Mouse (Mus musculus) urinary bladder, adult 18-20 months (tissue): ENCODE measurements around the gene Catsper4.

Source experiments
- DNase-seq, 2 experiments: peaks; one replicate each; pipeline ENCODE4 v3.0.0; 2022; ENCODE audit warnings: low spot score in 2 of 2, mixed read lengths in 2 of 2

Catsper4 gene

DNA sequence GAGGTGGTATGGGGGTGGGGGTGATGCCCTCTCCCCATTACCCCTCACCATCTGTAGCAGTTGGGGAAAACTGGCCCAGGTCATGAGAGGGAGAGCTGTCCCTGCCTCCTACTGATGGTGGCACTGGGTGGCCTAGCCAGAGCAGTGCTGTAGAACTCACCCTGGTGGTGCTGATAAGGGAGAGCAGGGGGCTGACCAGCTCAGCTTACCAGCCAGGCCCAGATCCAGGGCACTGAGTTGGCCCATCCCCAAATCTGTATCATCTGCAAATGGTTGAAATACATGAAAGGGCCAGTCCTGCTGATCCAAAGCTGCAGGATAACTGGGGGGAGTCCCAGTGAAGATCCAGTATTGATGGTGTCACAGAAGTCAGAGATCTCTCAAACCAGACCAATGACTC, 45.4 kb downstream of the Catsper4 start:
- DNase-seq: no peak

DNA sequence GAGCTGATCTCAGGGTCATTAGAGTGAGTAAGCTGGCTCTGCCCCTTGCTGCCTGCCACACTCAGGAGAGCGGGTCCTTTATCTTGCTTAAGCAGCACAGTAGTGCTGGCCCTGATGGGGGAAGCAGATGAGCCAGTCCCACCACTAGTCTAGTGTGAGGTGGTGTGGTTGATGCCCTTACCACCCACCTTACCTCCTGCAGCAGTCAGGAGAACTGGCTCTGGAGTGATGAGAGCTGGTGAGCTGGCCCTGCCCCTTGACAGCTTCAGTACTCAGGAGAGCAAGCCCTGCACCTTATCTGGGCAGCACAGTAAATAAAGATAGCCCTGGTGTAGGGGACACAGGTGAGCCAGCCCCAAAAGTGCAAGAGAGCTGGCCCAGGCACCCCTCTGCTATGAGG, 46.1 kb downstream of the Catsper4 start:
- no peak for DNase-seq

DNA sequence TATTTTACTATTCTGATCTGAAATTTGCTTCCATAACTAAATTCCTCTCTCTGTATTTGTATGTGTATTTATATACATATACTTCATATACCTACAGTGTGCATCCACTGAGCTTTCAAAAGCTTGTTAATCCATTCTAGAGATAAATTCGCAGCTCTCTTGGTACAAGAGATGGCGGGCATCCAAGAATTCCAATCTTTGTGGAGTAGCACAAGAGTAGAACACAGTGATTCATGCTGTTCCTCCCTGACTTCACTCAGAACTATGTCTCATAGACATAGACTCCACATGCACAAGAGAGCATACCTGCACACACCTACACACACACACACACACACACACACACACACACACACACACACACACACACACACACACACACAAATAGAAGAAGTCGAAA, 54.8 kb downstream of the Catsper4 start:
- DNase-seq: no peak

DNA sequence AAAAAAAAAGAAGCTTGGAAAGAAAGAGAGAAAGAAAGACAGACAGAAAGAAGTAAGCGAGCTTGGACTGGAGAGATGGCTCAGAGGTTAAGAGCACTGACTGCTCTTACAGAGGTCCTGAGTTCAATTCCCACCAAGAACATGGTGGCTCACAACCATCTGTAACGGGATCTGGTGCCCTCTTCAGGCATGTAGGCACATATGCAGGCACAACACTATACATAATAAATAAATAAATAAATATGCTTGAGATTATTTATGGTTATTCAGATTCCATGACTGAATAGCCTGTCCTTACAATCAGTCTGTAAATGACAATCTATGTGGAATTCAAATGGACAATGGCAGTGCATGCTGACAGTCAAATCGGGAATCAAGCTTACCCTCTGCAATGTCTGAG, 60.3 kb downstream of the Catsper4 start:
- no peak for DNase-seq

DNA sequence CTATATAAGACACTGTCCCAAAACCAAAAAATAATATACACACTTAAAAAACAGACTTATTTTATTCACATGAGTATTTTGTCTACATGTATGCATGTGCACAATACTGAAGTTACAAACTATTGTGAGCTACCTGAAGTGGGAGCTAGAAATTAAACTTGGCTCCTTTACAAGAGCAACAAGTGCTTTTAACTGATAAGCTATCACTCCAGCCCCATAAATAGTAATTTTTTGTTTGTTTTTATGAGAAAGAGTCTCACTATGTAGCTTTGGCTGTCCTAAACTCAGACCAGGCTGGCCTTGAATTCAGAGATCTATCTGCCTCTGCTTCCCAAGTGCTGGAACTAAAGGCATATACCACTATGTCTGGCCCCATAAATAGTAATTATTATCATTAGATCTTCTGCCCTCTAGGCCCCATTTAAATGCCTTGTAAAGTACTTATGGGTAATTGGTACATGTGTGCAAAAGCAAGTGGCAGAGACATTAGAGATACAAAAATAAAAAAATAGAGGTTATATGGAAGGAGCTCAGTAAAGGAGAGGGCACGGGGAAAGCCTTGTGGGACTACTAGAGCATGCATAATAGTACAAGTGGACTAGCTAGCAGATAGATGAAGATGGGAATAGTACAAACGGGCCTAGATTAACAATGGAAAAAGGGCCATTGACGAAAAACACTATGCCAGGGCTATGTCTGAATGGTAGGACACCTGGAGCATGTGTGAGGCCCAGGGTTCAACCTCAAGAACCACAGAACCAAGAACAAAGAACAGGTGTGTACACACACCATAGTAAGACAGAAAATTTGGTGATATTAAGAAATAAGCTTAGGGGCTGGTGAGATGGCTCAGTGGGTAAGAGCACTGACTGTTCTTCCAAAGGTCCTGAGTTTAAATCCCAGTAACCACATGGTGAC, 61.4 kb downstream of the Catsper4 start:
- no peak for DNase-seq

DNA sequence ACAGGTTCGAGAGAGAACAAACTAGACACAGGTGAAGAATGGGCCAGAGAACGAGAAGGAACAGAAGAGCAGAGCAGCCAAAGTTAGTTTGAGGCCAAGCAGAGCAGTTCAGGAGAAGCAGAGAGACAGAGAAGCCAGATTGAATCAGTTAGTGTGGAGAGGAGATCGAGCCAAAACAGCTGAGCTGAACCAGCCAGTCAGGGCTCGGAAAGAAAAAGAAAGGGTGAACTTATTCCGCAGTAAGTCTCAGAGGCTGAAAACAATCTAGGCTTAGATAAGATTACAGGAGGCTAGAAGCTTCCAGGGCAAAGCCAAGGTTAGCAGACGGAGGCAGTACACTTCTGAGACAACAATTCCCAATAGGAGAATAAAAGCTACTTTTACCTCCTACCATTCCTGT, 62.2 kb downstream of the Catsper4 start:
- DNase-seq: no peak

DNA sequence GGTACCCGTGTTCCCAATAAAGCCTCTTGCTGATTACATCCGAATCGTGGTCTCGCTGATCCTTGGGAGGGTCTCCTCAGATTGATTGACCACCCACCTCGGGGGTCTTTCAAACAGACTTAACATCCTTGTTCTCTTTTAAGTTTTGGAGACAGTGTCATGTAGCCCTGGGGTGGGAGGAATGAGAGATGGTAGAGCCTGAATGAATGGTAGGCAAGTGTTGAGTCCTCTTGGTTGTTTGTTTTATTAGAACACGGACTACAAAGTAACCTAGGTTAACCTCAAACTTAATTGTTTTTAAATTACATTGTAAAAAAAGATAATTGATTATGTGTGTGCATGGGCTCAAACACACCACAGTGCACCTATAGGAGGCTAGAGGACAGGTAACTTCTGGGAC, 62.6 kb downstream of the Catsper4 start:
- no peak for DNase-seq
